Mouse (Mus musculus) lung, postnatal 14 days (tissue): Measurements from ENCODE around the gene Cdcp2.

Experiments used
- DNase-seq: peaks from one replicate; pipeline ENCODE4 v3.0.0; 2021

Cdcp2 gene

DNA sequence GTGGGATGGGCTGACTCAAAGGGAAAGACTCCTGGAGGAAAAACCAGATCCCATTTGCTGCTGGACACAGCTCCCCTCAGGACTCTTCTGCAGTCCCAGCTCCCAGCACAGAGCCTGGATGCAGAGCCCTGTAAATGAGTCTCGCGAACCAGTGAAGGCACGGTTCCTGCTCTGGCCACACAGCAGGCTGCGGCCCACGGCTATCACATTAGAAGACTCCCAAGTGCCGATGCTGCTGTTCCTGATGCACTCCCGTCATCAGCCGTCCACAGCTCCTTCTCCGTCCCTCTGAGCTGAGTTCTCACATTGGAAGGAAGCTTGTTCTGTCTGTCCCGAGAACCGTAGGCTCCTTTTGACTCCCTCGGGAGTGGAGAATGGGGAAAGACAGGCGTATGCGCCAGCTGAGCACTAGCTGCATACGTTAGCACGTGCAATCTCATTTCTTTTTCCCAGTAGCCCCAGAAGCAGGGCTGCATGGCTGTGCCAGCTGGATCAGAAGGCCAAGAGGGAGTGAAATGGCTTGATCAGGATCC is at the start of gene Cdcp2:
Cdcp2 (plus strand) TSS at position 51 of the 533 bp plus-strand sequence.
- no peak for DNase-seq

DNA sequence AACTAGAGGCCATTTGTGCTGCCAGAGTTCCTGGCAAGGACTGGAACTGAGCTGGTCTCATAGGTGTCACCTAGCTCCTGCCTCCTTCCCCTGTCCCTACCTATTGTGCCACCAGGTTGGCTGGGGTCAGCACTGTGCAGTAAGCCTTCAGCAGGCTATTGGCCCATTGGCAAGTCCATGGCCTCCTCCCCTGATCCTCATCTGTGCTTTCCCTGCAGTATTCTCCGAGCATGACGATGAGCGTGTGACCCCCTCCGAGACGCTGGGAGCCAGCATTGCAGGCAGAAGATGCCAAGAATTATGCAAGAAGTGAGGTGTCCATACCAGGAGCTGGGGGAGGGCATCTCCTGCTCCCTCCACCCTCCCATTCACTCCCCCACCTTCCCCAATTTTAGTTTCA is 48.9 kb upstream of the Cdcp2 start:
- DNase-seq, result no peak

DNA sequence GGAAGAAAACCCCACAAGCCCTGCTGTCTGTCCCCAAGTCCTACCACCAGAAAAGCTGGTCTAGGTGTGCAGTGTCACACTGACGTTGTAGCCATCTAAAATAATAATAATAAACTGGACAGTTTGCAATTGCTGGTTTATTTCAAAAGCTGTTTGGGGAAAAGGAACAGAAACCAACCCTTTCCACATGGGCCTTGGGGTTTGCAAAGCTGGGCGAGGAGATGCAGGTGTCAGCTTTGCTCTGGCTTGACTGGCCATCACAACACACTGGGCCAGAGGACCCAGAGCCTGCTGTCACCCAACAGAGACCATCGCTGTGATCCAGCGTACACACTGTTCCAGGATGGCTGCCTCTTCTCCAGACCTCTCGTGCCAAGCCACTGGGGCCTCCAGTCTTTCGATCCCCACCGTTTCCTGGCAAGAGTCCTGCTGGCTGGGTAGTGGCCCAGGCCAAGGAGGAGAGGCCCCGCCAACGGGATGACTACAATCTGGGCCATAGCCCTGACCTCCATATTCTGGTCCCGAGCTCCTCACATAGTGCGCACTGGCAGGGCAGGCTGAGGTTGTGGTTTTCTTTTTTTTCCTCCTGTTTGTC is 48.0 kb upstream of the Cdcp2 start:
- peak; percentile 63 for DNase-seq

GRCm38 (mm10) chr4:107051889-107052288 is 44.8 kb upstream of the Cdcp2 start:
- no peak for DNase-seq

DNA sequence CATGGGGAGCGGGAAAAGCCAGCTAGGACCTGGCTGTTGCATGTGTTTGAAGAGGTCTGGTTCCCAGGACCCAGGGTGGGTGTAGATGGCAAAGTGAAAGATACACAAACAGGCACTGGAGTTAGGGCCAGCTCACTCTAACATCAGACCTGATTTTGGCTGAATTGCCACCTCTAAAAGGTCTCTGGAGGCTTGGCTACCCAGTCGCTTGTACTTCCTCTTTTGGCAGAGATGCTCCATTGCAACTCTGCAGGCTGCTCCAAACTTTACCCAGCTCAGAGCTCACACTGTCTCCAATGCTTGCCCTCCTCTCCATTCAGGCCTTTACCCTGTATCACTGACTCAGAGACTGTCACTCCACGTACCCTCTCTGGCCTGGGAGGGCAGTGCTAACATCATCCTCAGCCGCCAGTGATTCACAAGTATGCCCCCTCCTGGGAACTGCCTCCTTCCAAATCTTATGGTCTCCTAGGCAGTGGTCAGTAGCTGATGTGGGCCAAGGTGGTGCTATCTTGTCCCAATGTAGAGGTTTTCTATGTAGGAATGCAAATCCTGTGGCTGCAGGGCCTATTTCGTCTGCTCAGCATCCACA is 43.6 kb upstream of the Cdcp2 start:
- DNase-seq, result no peak

- no peak for DNase-seq
Measured at GRCm38 (mm10) chr4:107056088-107056487, 40.6 kb upstream of the Cdcp2 start.

GRCm38 (mm10) chr4:107058346-107058745 is 38.3 kb upstream of the Cdcp2 start:
- DNase-seq, result no peak

DNA sequence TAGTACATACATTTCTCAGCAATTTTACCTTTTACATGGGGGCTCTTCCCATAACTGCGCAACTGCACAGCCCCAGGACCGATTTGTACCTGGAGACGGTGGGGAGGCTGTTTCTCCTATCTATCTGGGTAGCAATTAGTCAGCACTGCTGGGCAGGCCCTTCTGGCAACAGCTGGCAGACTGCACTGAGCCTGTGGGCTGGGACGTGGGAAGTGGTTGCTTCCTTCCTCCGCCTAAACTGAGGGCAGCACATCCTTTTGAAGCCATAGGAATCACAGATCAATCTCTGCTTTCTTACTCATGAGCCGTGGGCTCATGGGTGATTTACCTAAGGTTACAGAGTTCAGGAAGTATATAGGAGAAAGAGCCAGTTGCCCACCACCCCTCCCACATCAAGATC is 37.9 kb upstream of the Cdcp2 start:
- DNase-seq, result peak; percentile 26

DNA sequence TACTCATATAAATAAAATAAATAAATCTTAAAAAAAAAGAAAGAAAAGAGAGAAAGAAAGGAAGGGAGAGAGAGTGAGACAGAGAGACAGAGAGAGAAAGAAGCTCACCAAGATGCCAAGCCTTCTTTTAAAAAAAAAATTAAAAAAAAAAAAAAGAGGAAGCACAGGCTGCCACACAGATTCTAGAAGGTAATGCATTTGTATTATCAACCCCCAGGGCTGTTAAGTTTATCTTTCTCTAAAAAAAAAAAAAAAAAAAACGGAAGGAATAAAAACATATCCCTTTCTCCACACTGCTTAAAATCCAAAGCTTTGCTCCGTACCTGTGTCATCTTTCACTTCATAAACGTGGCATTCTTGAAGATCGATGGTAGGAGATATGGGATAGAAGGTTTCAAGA is 35.1 kb upstream of the Cdcp2 start:
- no peak for DNase-seq

DNA sequence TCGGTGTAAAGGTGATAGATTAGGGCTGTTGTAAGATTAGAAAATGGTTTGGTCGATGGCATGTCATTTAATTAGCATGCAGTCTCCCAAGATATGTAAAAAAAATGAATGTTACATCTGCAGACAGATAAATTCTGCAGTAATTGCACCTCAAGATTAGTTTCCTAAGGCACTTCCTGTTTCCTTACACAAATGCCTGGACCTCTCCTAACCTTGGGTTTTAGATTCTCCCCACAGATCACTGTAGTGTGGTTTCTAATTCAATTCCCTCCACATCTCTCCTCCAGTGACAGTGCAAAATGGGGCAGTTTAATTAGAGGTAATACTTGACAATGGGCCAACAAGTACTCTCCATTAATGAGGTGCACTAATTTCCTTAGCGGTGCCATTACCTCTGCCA is 33.5 kb upstream of the Cdcp2 start:
- DNase-seq, result no peak

- DNase-seq, result no peak
Measured at GRCm38 (mm10) chr4:107064394-107065098, 32.1 kb upstream of the Cdcp2 start.

GRCm38 (mm10) chr4:107066252-107067124 is 30.2 kb upstream of the Cdcp2 start, which contains the start of the genes Mrpl37 and Cyb5rl:
Gene Mrpl37, minus strand, starts transcription at chr4:107066868.
Gene Cyb5rl, plus strand, starts transcription at chr4:107066988.
- DNase-seq, result peak; percentile 96

- peak; percentile 47 for DNase-seq
Measured at GRCm38 (mm10) chr4:107067151-107067840, 29.4 kb upstream of the Cdcp2 start.

DNA sequence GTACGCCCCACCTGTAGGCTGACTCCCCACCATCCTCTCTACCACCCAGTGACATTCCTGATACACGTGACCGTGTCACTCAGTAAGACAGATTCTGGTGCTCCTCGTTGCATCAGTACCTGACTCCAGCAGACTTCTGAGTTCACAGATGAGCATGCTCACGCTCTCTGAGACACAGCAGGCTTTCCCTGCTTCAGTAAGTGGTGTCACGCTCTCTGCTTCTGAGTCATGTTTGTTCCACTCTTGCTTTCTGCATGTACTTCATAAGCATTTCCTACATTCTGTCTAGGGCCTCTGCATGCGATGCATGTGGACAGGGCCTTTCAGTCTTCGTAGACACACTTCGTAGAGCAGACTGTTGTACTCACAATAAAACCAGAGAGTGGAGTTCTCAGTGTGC is 24.3 kb upstream of the Cdcp2 start:
- DNase-seq, result no peak

DNA sequence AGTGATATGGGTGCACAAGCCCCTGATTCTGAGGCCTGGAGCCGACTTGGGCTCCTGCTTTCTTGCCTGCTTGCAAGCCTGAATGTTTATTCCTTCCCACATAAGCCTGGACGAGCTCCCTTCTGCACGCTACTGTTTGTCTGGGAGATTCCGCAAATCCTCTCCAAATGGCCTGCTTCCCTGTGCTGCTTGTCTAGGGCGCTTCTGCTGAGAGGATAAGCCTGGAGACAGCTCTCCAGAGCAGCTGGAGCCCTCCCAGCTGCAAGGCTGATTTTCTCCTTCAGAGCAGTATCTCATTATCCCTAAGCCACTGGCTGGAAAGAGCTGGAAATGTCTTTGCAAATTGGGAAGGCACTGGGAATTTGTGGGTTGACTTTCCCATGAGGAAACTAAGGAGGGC is 21.2 kb upstream of the Cdcp2 start:
- DNase-seq, result no peak

- DNase-seq, result no peak
Measured at GRCm38 (mm10) chr4:107078894-107079293, 17.8 kb upstream of the Cdcp2 start.

GRCm38 (mm10) chr4:107079716-107080115 is 17.0 kb upstream of the Cdcp2 start:
- no peak for DNase-seq

DNA sequence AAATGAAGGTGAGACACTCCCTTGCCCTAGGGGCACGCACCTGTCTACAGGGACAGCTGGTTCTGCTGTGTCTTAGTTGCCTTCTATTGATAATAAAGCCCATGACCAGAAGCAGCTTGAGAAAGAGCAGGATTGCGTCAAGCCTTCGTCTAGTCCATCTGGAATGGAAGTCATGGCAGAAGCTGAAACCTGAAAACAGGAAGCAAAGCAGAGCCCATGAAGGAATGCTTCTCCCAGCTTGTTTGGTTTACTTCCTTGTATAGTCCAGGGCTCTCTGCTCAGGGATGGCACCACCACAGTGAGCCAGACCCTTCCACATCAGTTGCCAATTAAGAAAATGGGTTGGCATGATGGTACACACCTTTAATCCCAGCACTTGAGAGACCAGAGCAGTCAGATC is 14.5 kb upstream of the Cdcp2 start:
- DNase-seq, result no peak

DNA sequence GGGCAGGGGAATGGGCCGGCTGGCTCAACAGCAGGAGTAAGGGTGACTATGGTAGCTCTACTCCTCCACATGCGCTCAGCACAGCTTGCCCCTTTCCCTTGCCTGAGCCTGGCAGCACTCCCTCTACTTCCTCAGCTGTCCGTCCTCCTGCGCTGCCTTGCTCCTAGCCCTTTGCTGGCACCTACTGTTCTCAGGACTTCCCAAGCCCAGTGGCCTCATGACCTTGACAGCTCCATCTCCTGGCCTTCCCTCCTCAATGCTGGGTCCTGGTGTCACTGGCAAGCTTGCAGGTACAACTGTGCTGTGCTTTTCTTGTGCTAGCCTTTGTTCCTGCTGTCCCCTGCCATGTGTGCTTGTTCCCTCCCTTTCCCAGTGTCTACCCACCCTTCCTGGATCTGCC is 13.6 kb upstream of the Cdcp2 start:
- no peak for DNase-seq

- DNase-seq, result no peak
Measured at GRCm38 (mm10) chr4:107084343-107084742, 12.3 kb upstream of the Cdcp2 start.

DNA sequence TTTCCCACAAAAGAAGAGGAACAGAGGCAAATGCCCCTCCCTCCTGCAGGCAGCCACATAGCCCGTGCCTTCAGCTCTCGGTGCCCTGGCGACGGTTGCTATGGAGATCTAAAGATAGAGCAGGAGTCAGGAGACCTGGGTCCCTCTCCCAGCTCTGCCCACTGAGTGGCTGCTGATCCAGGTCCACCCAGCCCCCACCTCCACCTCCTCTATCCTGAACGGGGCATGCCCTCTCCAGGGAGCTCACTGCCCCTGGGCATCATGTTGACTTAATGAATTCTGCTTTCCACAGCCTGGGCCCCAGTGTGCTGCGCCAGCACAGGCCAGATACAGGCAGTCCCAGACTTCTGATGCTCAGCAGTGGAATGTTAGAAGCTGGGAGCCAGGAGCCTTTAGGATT is 11.8 kb upstream of the Cdcp2 start:
- DNase-seq, result no peak

- no peak for DNase-seq
Measured at GRCm38 (mm10) chr4:107091696-107092095, 5.0 kb upstream of the Cdcp2 start.
